Mouse (Mus musculus) lung, postnatal 0 days (tissue): ENCODE measurements at regions not wholly inside any gene's neighbourhood (a gene's known extent, or its start where the extent isn't known, plus 50 kb on each side); places are given as distances from the start of the nearest gene placed in this dataset.

Experiments
- CTCF ChIP-seq: IDR thresholded peaks from 2 replicates; pipeline ENCODE4 v1.5.1; 2016; ENCODE audit warnings: antibody characterized with exemption, mild to moderate bottlenecking
- EP300 ChIP-seq: IDR thresholded peaks from 2 replicates; pipeline ENCODE4 v1.6.1; 2016; ENCODE audit warnings: antibody characterized with exemption, mild to moderate bottlenecking, control low read depth

DNA sequence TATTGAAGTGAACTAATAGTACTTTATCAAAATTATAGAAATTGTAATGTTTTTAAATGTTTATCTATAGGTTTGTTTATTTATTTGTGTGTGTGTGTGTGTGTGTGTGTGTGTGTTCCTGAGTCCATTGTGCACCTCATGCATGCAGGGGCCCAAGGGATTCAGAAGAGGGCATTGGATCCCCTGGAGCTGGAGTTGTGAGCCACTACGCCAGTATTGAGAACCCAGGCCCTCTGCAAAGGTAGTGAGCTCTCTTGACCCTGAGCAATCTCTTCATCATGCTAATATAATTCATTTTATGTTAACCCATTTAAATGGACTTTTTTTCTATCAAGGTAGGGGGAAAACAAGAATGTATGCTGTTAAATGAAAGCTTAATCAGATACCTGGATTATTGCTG, 151.5 kb upstream of the Tbx18 start:
- TF ChIP-seq EP300 (no peak), CTCF (no peak)
